ENCODE assay signal across 8 mouse cellular contexts in genomic region chr13:99352758-99353489, GRCm38 (mm10). TPM values are rescaled to one million over a fixed set of nuclear protein-coding genes. Genes with fewer than 3 reads are reported as not detected.
DNase-seq lines count a peak whose midpoint lies in the region; ATAC-seq and TF ChIP-seq lines count a peak whose summit lies in the region.

No protein-coding gene starts in this region.

- peak; percentile 99 for TF ChIP-seq CTCF in cortical plate, adult 2 months (IDR thresholded peaks at IDR 0.05; ENCODE audit: extremely low read depth, insufficient read depth, low read length)

- H3K4me3 ChIP-seq in cortical plate, adult 2 months (ENCODE audit: insufficient read depth, low read length) = peak overlapping the region; percentile 24; the same call in 1 of the 2 replicates
- H3K4me3 ChIP-seq in megakaryocyte, embryonic 14.5 days (replicated peaks) = peak overlapping the region; percentile 92

- peak; percentile 34; the same call in 1 of the 2 replicates for TF ChIP-seq POLR2A in cortical plate, adult 2 months (IDR thresholded peaks at IDR 0.05; ENCODE audit: extremely low read depth, insufficient read depth, low read length)

- DNase-seq in gastrocnemius, adult 8-10 months (ENCODE audit: low spot score in 2 of 2) = peak; percentile 91 to 95
- DNase-seq in hindlimb bud, embryonic 11.5 days (ENCODE audit: extremely low spot score, low read depth, low spot score) = peak; percentile 98
- peak; percentile 82 to 97 for DNase-seq in left cerebral cortex, adult 8-10 months (ENCODE audit: low spot score in 2 of 2)
- peak; percentile 98 for DNase-seq in right cerebral cortex, postnatal 10 days (ENCODE audit: low spot score in 2 of 2)
- peak; percentile 83 for DNase-seq in urinary bladder, postnatal 25 days (ENCODE audit: low spot score)

- H3K4me1 ChIP-seq in cortical plate, adult 2 months (ENCODE audit: control insufficient read depth, insufficient read depth, low read length) = no peaks in the 10 kb centered on the region
- peaks cover 44% of the 10 kb centered on the region for H3K4me1 ChIP-seq in megakaryocyte, embryonic 14.5 days

- H3K27ac ChIP-seq in cortical plate, adult 2 months (ENCODE audit: insufficient read depth, low read length) = peak overlapping the region; percentile 37; the same call in 1 of the 2 replicates

- no peaks in the 10 kb centered on the region for H3K9me3 ChIP-seq in megakaryocyte, embryonic 14.5 days

- H3K36me3 ChIP-seq in megakaryocyte, embryonic 14.5 days (replicated peaks; ENCODE audit: low read length) = peaks cover 30% of the 10 kb centered on the region

- ATAC-seq in activated CD4-positive, CD25-positive, alpha-beta regulatory T cell, adult 4 months = peak; percentile 100

- no peaks in the 10 kb centered on the region for H3K27me3 ChIP-seq in megakaryocyte, embryonic 14.5 days (replicated peaks)

RNA-seq across cellular contexts. Expression of gene Mrps27, which starts 8.3 kb away (rescaled TPM):
- polyA plus RNA-seq in activated CD4-positive, CD25-positive, alpha-beta regulatory T cell, adult 4 months (2017; shearing (Covaris generic)) = 10 to 100 TPM; 18.5 to 23.3 TPM
- 32.2 and 33.7 TPM in 2 replicates for polyA plus RNA-seq in cortical plate, adult 2 months (2012; rRNA removed)
- total RNA-seq in gastrocnemius, adult 8-10 months (2022) = 10 to 100 TPM; 23.0 to 26.5 (median 25.5) TPM
- total RNA-seq in left cerebral cortex, adult 8-10 months (2022) = 10 to 100 TPM; 24.1 to 27.3 (median 26.1) TPM
- polyA plus RNA-seq in megakaryocyte, embryonic 14.5 days (2012; ENCODE audit: insufficient read depth, low replicate concordance) = 9.3 TPM in 1 of 2 replicates, not detected in the other

RNA-seq across cellular contexts. Expression of gene Ptcd2, which starts 8.4 kb away (rescaled TPM):
- polyA plus RNA-seq in activated CD4-positive, CD25-positive, alpha-beta regulatory T cell, adult 4 months (2017; shearing (Covaris generic)) = 10 to 100 TPM; 59.4 to 61.3 TPM
- 32.4 and 35.3 TPM in 2 replicates for polyA plus RNA-seq in cortical plate, adult 2 months (2012; rRNA removed)
- 10 to 100 TPM; 22.1 to 27.9 (median 25.4) TPM for total RNA-seq in gastrocnemius, adult 8-10 months (2022)
- total RNA-seq in left cerebral cortex, adult 8-10 months (2022) = 10 to 100 TPM; 29.8 to 33.5 (median 30.8) TPM
- 3.7 and 8.6 TPM in 2 replicates for polyA plus RNA-seq in megakaryocyte, embryonic 14.5 days (2012; ENCODE audit: insufficient read depth, low replicate concordance)

Comparison
In these comparisons a context has a peak if more than half of its experiments do, and no peak if none do; other contexts are left out.
1. Peak in every context shown above with its lines: DNase-seq, ATAC-seq, H3K4me3 ChIP-seq and H3K27ac ChIP-seq.